Mouse (Mus musculus) hindbrain, embryonic 13.5 days (tissue): ENCODE data around the gene Tcl1b3. TPM values are rescaled to one million over a fixed set of nuclear protein-coding genes. Genes with fewer than 3 reads are reported as not detected.
"Not testable (repeated sequence)": the region's sequence is repeated elsewhere in the genome, so short reads cannot be mapped to it uniquely, and the experiment has no call there.

Experiments
- ATAC-seq: fragments of 200-750 bp; cut with Nextera tagmentation; 2 replicates; pipeline ENCODE4 v1.8.0; 2017; ENCODE audit warnings: moderate TSS enrichment; ENCODE audit not compliant: low FRiP score
- H3K27ac ChIP-seq: fragments of 300-500 bp; sonication (generic); 2 replicates; pipeline ENCODE4 v1.5.1; 2015; ENCODE audit warnings: inconsistent platforms, mild to moderate bottlenecking, moderate library complexity
- H3K27me3 ChIP-seq: fragments of 300-500 bp; sonication (generic); 2 replicates; pipeline ENCODE4 v1.6.1; 2015; ENCODE audit warnings: mild to moderate bottlenecking, inconsistent platforms
- H3K36me3 ChIP-seq: fragments of 300-500 bp; sonication (generic); 2 replicates; pipeline ENCODE4 v1.6.1; 2015; ENCODE audit warnings: mild to moderate bottlenecking, inconsistent platforms
- H3K4me1 ChIP-seq: fragments of 300-500 bp; sonication (generic); replicated peaks from 2 replicates; pipeline ENCODE4 v1.6.1; 2015; ENCODE audit warnings: inconsistent platforms
- H3K4me2 ChIP-seq: fragments of 300-500 bp; sonication (generic); 2 replicates; pipeline ENCODE4 v1.6.1; 2015; ENCODE audit warnings: inconsistent platforms, mild to moderate bottlenecking, moderate library complexity
- H3K4me3 ChIP-seq: fragments of 300-500 bp; sonication (generic); 2 replicates; pipeline ENCODE4 v1.5.1; 2015; ENCODE audit warnings: mild to moderate bottlenecking, inconsistent platforms
- H3K9ac ChIP-seq: fragments of 300-500 bp; sonication (generic); 2 replicates; pipeline ENCODE4 v1.6.1; 2015; ENCODE audit warnings: mild to moderate bottlenecking, inconsistent platforms
- H3K9me3 ChIP-seq: fragments of 300-500 bp; sonication (generic); 2 replicates; pipeline ENCODE4 v1.6.1; 2016; ENCODE audit warnings: inconsistent platforms
- WGBS: fragments of 180-500 bp; shearing (Covaris S2); methylation state at CpG from one replicate; pipeline ENCODE4 v1.1.7; 2015; 5-methylcytosine and 5-hydroxymethylcytosine counted together
- polyA plus RNA-seq: library from polyadenylated mRNA; unstranded; fragments of >200 nt; fragmentation: Nextera tagmentation; extraction: Ambion mirVana; gene quantifications from 2 replicates; pipeline ENCODE4 v1.2.1, GENCODE M21; 2015

The Tcl1b3 gene
- not detected in 2 replicates for polyA plus RNA-seq

DNA sequence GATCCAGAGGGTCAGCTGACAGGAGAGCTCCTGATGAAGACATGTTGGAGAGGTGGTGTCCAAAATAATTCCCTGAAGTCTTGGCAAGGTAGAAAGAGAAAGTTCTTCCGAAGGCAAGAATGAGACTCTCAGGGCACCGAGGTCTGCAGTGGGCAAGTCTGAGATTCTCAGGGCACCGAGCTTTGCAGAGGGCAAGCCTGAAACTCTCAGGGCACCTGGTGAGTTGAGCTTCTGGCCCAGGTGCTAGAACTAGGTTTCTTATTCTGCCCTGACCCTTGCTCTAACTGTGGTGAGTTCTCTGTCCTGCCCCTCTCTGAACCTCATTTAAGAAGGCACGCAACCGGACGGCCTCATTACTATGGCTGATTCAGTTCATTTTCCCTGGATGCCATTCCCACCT, at the start of gene Tcl1b3:
TSS of gene Tcl1b3 (plus strand) at position 301 of the 400 bp plus-strand sequence.
- ATAC-seq, H3K9me3 ChIP-seq: not testable (repeated sequence)
- 95% methylated on average over 6 of the region's 6 CpGs for WGBS

GRCm38 (mm10) chr12:105143096-105143495, 47.7 kb upstream of the Tcl1b3 start:
- 93% methylated on average over 3 of the region's 3 CpGs for WGBS
- no peak for ATAC-seq
- no peaks in the 10 kb centered on the region for H3K9me3 ChIP-seq

More for the DNA sequence above, at the start of gene Tcl1b3:
- not testable (repeated sequence) for H3K4me3 ChIP-seq, H3K9ac ChIP-seq, H3K4me1 ChIP-seq, H3K36me3 ChIP-seq, H3K27ac ChIP-seq, H3K27me3 ChIP-seq, H3K4me2 ChIP-seq

GRCm38 (mm10) chr12:105144928-105145327, 45.9 kb upstream of the Tcl1b3 start:
- H3K27ac ChIP-seq, H3K27me3 ChIP-seq, H3K4me2 ChIP-seq, ATAC-seq, H3K9me3 ChIP-seq, H3K36me3 ChIP-seq, H3K9ac ChIP-seq, H3K4me1 ChIP-seq, H3K4me3 ChIP-seq: not testable (repeated sequence)
- 31% methylated on average over 1 of the region's 1 CpGs for WGBS

More at GRCm38 (mm10) chr12:105143096-105143495, 47.7 kb upstream of the Tcl1b3 start:
- H3K4me3 ChIP-seq, result no peak overlapping the region
- no peaks in the 10 kb centered on the region for H3K4me1 ChIP-seq
- no peak overlapping the region for H3K27ac ChIP-seq
- no peak overlapping the region for H3K4me2 ChIP-seq
- H3K9ac ChIP-seq, result no peak overlapping the region
- no peaks in the 10 kb centered on the region for H3K27me3 ChIP-seq
- no peaks in the 10 kb centered on the region for H3K36me3 ChIP-seq

- no peak for ATAC-seq
- H3K27ac ChIP-seq, result no peak within 1 kb of the TSS
These were observed 45.1 kb upstream of the Tcl1b3 start, which contains the start of gene Tcl1b2 for GRCm38 (mm10) chr12:105145714-105146113. Gene Tcl1b2 (plus strand): TSS chr12:105146014.

DNA sequence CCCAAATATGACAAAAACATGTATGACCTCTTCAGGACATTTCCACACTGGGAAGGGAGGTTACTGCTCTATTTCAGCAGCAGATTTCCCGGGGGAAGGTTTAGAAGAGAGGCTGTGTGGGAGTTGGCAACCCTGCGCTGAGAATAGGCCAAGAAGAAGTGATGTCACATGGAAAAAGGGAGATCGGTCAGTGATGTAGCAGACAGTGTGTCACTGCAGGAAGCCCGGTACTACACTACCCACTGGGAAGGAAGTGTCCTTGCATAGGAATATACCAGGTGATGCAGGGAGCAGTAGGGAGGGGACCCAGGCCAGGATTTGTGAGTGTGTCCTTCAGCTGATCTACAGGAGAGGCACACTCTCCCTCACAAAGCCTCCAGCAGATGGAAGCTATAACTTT, 35.6 kb upstream of the Tcl1b3 start:
- H3K4me2 ChIP-seq, H3K36me3 ChIP-seq, H3K27me3 ChIP-seq, H3K4me3 ChIP-seq, H3K4me1 ChIP-seq, H3K9ac ChIP-seq, ATAC-seq, H3K9me3 ChIP-seq, H3K27ac ChIP-seq: not testable (repeated sequence)
- 83% methylated on average over 4 of the region's 4 CpGs for WGBS

More at GRCm38 (mm10) chr12:105145714-105146113, 45.1 kb upstream of the Tcl1b3 start, which contains the start of gene Tcl1b2:
- H3K4me2 ChIP-seq, result no peak within 1 kb of the TSS
- no peak within 1 kb of the TSS for H3K4me3 ChIP-seq
- no peaks in the 10 kb centered on the region for H3K36me3 ChIP-seq
- no peaks in the 10 kb centered on the region for H3K9me3 ChIP-seq
- H3K27me3 ChIP-seq, result no peaks in the 10 kb centered on the region
- WGBS, result 86% methylated on average over 3 of the region's 3 CpGs
- H3K4me1 ChIP-seq, result no peaks in the 10 kb centered on the region
- no peak within 1 kb of the TSS for H3K9ac ChIP-seq

DNA sequence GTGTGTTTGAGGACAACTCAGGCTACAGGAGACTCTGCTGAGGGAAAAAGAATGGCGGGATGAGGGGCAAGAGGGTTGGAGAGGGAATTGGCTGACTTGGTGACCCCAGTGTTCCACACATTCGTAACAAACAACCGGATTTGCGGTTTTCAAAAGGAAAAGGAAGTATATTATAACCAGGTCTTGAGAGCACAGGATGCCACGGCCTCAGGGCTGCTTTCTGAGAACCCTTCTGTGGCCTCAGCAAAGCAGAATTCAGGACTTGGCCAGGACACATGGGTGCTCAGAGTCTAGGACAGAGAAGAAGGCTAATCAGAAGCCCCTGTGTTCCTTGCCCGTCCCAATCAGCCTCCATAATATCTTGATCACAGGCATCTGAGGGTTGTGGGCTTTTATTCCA, 32.0 kb upstream of the Tcl1b3 start:
- Histone ChIP-seq H3K9me3 (no peaks in the 10 kb centered on the region), H3K4me2 (no peak overlapping the region), H3K27me3 (no peaks in the 10 kb centered on the region), H3K4me1 (no peaks in the 10 kb centered on the region), H3K27ac (no peak overlapping the region), H3K9ac (no peak overlapping the region), H3K36me3 (no peaks in the 10 kb centered on the region), H3K4me3 (no peak overlapping the region)
- 84% methylated on average over 6 of the region's 6 CpGs for WGBS
- no peak for ATAC-seq

DNA sequence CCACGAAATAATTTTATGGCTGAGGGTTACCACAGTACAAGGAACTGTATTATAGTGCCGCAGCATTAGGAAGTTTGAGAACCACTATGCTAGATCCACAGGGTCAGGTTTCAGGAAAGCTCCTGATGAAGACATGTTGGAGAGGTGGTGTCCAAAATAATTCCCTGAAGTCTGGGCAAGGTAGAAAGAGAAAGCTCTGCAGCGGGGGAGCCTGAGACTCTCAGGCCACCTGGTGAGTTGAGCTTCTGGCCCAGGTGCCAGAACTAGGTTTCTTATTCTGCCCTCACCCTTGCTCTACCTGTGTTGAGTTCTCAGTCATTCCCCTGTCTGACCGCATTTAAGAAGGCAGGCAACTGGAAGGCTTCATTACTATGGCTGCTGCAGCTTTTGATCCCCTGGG, 31.5 kb upstream of the Tcl1b3 start, which contains the start of gene Tcl1b1:
TSS of gene Tcl1b1 (plus strand) at position 301 of the 400 bp plus-strand sequence.
- H3K9ac ChIP-seq, result no peak within 1 kb of the TSS
- no peaks in the 10 kb centered on the region for H3K9me3 ChIP-seq
- H3K4me2 ChIP-seq, result no peak within 1 kb of the TSS
- H3K36me3 ChIP-seq, result no peaks in the 10 kb centered on the region
- no peaks in the 10 kb centered on the region for H3K4me1 ChIP-seq
- no peak within 1 kb of the TSS for H3K27ac ChIP-seq
- no peak within 1 kb of the TSS for H3K4me3 ChIP-seq
- 87% methylated on average over 4 of the region's 4 CpGs for WGBS
- no peak for ATAC-seq
- H3K27me3 ChIP-seq, result no peaks in the 10 kb centered on the region

GRCm38 (mm10) chr12:105166734-105167133, 24.1 kb upstream of the Tcl1b3 start:
- no peaks in the 10 kb centered on the region for H3K9me3 ChIP-seq
- H3K36me3 ChIP-seq, result no peaks in the 10 kb centered on the region
- H3K27ac ChIP-seq, result no peak overlapping the region
- H3K4me3 ChIP-seq, result no peak overlapping the region
- H3K9ac ChIP-seq, result no peak overlapping the region
- ATAC-seq, result no peak
- no peak overlapping the region for H3K4me2 ChIP-seq
- H3K4me1 ChIP-seq, result no peaks in the 10 kb centered on the region
- 85% methylated on average over 3 of the region's 3 CpGs for WGBS
- H3K27me3 ChIP-seq, result no peaks in the 10 kb centered on the region

DNA sequence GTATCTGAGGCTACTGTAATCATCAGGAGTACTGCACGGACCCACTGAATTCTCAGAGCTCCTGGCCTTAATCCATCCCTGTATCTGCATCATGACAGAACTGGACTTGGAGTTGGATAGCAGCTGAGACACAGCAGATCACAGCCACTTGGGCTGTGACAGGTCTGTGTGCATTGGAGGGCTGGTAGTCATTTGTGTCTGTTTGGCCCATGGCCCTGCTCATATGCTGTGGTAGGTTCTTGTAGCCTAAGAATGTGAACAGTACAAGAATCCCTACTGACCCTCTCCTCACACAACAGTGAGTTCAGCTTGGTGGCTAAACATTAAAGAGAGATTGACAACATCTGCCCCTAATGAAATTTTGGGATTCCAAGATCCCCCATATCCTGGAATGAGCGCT, 17.5 kb upstream of the Tcl1b3 start:
- no peak overlapping the region for H3K4me3 ChIP-seq
- H3K27ac ChIP-seq, result no peak overlapping the region
- no peaks in the 10 kb centered on the region for H3K9me3 ChIP-seq
- WGBS, result 92% methylated on average over 2 of the region's 2 CpGs
- H3K27me3 ChIP-seq, result no peaks in the 10 kb centered on the region
- H3K4me1 ChIP-seq, result no peaks in the 10 kb centered on the region
- H3K4me2 ChIP-seq, result no peak overlapping the region
- ATAC-seq, result no peak
- H3K9ac ChIP-seq, result no peak overlapping the region
- H3K36me3 ChIP-seq, result no peaks in the 10 kb centered on the region

DNA sequence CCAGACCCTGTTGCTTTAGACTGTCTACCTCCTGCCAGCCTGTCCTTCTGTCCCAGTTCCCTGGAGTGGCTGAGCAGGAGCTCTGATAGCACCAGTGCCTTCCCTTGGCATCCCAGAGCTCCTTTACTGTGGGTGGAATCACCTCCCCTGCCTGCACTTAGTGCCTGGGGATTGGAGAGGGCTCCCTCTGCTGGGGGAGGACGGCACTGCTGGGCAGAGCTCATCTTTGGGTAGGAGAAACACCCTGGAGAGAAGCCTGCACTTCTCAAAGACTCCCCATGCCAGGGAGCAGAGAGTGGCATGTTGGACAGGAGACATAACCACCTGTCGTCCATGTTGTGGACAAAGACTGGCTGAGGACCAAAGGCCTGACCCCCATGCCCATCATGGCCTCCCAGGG, 16.5 kb upstream of the Tcl1b3 start:
- not testable (repeated sequence) for H3K9ac ChIP-seq, ATAC-seq, H3K36me3 ChIP-seq, H3K9me3 ChIP-seq, H3K27ac ChIP-seq, H3K4me1 ChIP-seq, H3K4me2 ChIP-seq, H3K27me3 ChIP-seq, H3K4me3 ChIP-seq
- 31% methylated on average over 2 of the region's 2 CpGs for WGBS

DNA sequence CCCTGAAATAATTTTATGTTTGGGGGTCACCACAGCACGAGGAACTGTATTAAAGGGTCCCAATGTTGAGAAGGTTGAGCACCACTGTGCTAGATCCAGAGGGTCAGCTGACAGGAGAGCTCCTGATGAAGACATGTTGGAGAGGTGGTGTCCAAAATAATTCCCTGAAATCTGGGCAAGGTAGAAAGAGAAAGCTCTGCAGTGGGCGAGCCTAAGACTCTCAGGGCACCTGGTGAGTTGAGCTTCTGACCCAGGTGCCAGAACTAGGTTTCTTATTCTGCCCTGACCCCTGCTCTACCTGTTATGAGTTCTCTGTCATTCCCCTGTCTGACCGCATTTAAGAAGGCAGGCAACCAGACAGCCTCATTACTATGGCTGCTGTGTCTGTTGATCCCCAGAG, 14.8 kb upstream of the Tcl1b3 start, which contains the start of gene Tcl1b5:
TSS of gene Tcl1b5 (plus strand) at position 301 of the 400 bp plus-strand sequence.
- WGBS, result 77% methylated on average over 3 of the region's 3 CpGs
- H3K9ac ChIP-seq, H3K4me2 ChIP-seq, ATAC-seq, H3K4me1 ChIP-seq, H3K36me3 ChIP-seq, H3K27me3 ChIP-seq, H3K9me3 ChIP-seq, H3K4me3 ChIP-seq, H3K27ac ChIP-seq: not testable (repeated sequence)

DNA sequence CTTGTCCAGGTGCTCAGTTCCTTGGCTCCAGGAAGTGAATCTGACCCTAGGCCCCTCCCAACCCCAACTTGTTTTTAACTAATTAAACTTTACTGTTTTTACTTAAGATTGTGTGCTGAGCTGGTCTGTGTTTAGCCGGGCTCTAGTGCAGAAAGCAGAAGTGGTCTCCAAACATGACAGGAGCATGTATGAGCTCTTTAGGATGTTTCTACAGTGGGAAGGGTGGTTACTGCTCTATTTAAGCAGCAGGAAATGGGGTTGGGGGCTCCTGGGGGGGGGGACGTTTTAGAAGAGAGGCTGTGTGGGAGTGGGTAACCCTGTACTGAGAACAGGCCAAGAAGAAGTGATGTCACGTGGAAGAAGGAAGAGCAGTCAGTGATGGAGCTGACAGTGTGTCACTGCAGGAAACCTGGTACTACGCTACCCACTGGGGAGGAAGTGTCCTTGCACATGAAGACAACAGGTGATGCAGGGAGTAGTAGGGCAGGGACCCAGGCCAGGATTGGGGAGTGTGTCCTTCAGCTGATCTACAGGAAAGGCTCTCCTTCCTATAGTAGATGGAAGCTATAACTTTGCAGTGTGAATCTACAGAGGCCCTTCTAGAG, 9.7 kb upstream of the Tcl1b3 start:
- not testable (repeated sequence) for H3K4me2 ChIP-seq, H3K9ac ChIP-seq, H3K27me3 ChIP-seq, H3K27ac ChIP-seq, H3K4me3 ChIP-seq, H3K9me3 ChIP-seq, H3K36me3 ChIP-seq, ATAC-seq, H3K4me1 ChIP-seq
- 85% methylated on average over 4 of the region's 4 CpGs for WGBS

DNA sequence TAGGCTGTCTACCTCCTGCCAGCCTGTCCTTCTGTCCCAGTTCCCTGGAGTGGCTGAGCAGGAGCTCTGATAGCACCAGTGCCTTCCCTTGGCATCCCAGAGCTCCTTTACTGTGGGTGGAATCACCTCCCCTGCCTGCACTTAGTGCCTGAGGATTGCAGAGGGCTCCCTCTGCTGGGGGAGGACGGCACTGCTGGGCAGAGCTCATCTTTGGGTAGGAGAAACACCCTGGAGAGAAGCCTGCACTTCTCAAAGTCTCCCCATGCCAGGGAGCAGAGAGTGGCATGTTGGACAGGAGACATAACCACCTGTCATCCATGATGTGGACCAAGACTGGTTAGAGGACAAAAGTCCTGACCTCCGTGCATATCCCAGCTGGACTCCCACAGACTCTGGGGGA, 1.9 kb upstream of the Tcl1b3 start:
- H3K36me3 ChIP-seq, H3K27me3 ChIP-seq, H3K9me3 ChIP-seq, H3K4me3 ChIP-seq, ATAC-seq, H3K4me1 ChIP-seq, H3K4me2 ChIP-seq, H3K9ac ChIP-seq, H3K27ac ChIP-seq: not testable (repeated sequence)
- WGBS, result 40% methylated on average over 2 of the region's 2 CpGs
